Mouse (Mus musculus) midbrain, embryonic 10.5 days (tissue): ENCODE measurements around the gene Vmac. TPM values are rescaled to one million over a fixed set of nuclear protein-coding genes. Genes with fewer than 3 reads are reported as not detected.

Source experiments
- DNase-seq: peaks from one replicate; pipeline ENCODE4 v3.0.0-alpha.2; 2017; ENCODE audit warnings: low spot score
- H3K27ac ChIP-seq: fragments of 300-500 bp; sonication (generic); replicated peaks from 2 replicates; pipeline ENCODE4 v1.5.1; 2016; ENCODE audit warnings: mild to moderate bottlenecking
- H3K27me3 ChIP-seq: fragments of 300-500 bp; sonication (generic); 2 replicates; pipeline ENCODE4 v1.6.1; 2016; ENCODE audit warnings: low read depth, mild to moderate bottlenecking; ENCODE audit not compliant: poor library complexity, severe bottlenecking
- H3K36me3 ChIP-seq: fragments of 300-500 bp; sonication (generic); 2 replicates; pipeline ENCODE4 v1.6.1; 2016; ENCODE audit warnings: mild to moderate bottlenecking, moderate library complexity
- H3K4me1 ChIP-seq: fragments of 300-500 bp; sonication (generic); 2 replicates; pipeline ENCODE4 v1.6.1; 2016
- H3K4me3 ChIP-seq: fragments of 300-500 bp; sonication (generic); 2 replicates; pipeline ENCODE4 v1.5.1; 2016; ENCODE audit warnings: mild to moderate bottlenecking, moderate library complexity
- H3K9me3 ChIP-seq: fragments of 300-500 bp; sonication (generic); replicated peaks from 2 replicates; pipeline ENCODE4 v1.6.1; 2016; ENCODE audit warnings: mild to moderate bottlenecking
- WGBS: fragments of 180-500 bp; shearing (Covaris S2); methylation state at CpG from one replicate; pipeline ENCODE4 v1.1.7; 2016; 5-methylcytosine and 5-hydroxymethylcytosine counted together
- polyA plus RNA-seq: library from polyadenylated mRNA; unstranded; fragments of >200 nt; fragmentation: Nextera tagmentation; extraction: Ambion mirVana; gene quantifications from 2 replicates; pipeline ENCODE4 v1.2.1, GENCODE M21; 2016

Vmac gene
- polyA plus RNA-seq, 1 experiment from 2014 or later = 12.0 TPM

- Histone ChIP-seq H3K27me3 (no peaks in the 10 kb centered on the region), H3K27ac (no peak overlapping the region), H3K4me3 (no peak overlapping the region), H3K36me3 (peaks cover 100% of the 10 kb centered on the region), H3K4me1 (no peaks in the 10 kb centered on the region), H3K9me3 (no peaks in the 10 kb centered on the region)
- WGBS = 91% methylated on average over 2 of the region's 2 CpGs
- no peak for DNase-seq
Measured at GRCm38 (mm10) chr17:56700451-56700850, 17.4 kb downstream of the Vmac start.

GRCm38 (mm10) chr17:56693851-56694310, 23.9 kb downstream of the Vmac start:
- 93% methylated on average over 6 of the region's 6 CpGs for WGBS
- peaks cover 100% of the 10 kb centered on the region for H3K36me3 ChIP-seq

GRCm38 (mm10) chr17:56693395-56693794, 24.4 kb downstream of the Vmac start:
- 91% methylated on average over 1 of the region's 1 CpGs for WGBS

More at GRCm38 (mm10) chr17:56693851-56694310, 23.9 kb downstream of the Vmac start:
- no peak for DNase-seq
- Histone ChIP-seq H3K4me3 (no peak overlapping the region), H3K27me3 (no peaks in the 10 kb centered on the region), H3K4me1 (no peaks in the 10 kb centered on the region), H3K27ac (no peak overlapping the region), H3K9me3 (no peaks in the 10 kb centered on the region)

GRCm38 (mm10) chr17:56688689-56689088, 29.1 kb downstream of the Vmac start:
- Histone ChIP-seq H3K4me1 (no peaks in the 10 kb centered on the region), H3K36me3 (peaks cover 100% of the 10 kb centered on the region), H3K4me3 (no peak overlapping the region), H3K27me3 (no peaks in the 10 kb centered on the region), H3K9me3 (no peaks in the 10 kb centered on the region), H3K27ac (no peak overlapping the region)
- WGBS = 91% methylated on average over 2 of the region's 2 CpGs
- no peak for DNase-seq

More at GRCm38 (mm10) chr17:56693395-56693794, 24.4 kb downstream of the Vmac start:
- Histone ChIP-seq H3K27me3 (no peaks in the 10 kb centered on the region), H3K36me3 (peaks cover 100% of the 10 kb centered on the region), H3K4me3 (no peak overlapping the region), H3K4me1 (no peaks in the 10 kb centered on the region), H3K27ac (no peak overlapping the region), H3K9me3 (no peaks in the 10 kb centered on the region)
- no peak for DNase-seq

GRCm38 (mm10) chr17:56688045-56688444, 29.8 kb downstream of the Vmac start:
- Histone ChIP-seq H3K27ac (no peak overlapping the region), H3K4me1 (no peaks in the 10 kb centered on the region), H3K27me3 (no peaks in the 10 kb centered on the region), H3K36me3 (peaks cover 100% of the 10 kb centered on the region), H3K4me3 (no peak overlapping the region), H3K9me3 (no peaks in the 10 kb centered on the region)
- DNase-seq = no peak

- no peaks in the 10 kb centered on the region for H3K4me1 ChIP-seq
Measured at GRCm38 (mm10) chr17:56686801-56687200, 31.0 kb downstream of the Vmac start.

GRCm38 (mm10) chr17:56684649-56685048, 33.2 kb downstream of the Vmac start:
- Histone ChIP-seq H3K4me3 (no peak overlapping the region), H3K27me3 (no peaks in the 10 kb centered on the region), H3K9me3 (no peaks in the 10 kb centered on the region), H3K27ac (no peak overlapping the region), H3K4me1 (no peaks in the 10 kb centered on the region), H3K36me3 (peaks cover 100% of the 10 kb centered on the region)
- WGBS = 92% methylated on average over 2 of the region's 2 CpGs
- DNase-seq = no peak

More at GRCm38 (mm10) chr17:56686801-56687200, 31.0 kb downstream of the Vmac start:
- Histone ChIP-seq H3K27me3 (no peaks in the 10 kb centered on the region), H3K9me3 (no peaks in the 10 kb centered on the region), H3K4me3 (no peak overlapping the region), H3K36me3 (peaks cover 100% of the 10 kb centered on the region), H3K27ac (no peak overlapping the region)
- 91% methylated on average over 4 of the region's 4 CpGs for WGBS
- no peak for DNase-seq

- no peak for DNase-seq
- no peaks in the 10 kb centered on the region for H3K4me1 ChIP-seq
- 88% methylated on average over 5 of the region's 5 CpGs for WGBS
- H3K36me3 ChIP-seq = peaks cover 100% of the 10 kb centered on the region
- no peaks in the 10 kb centered on the region for H3K9me3 ChIP-seq
- H3K27ac ChIP-seq = no peak overlapping the region
- no peaks in the 10 kb centered on the region for H3K27me3 ChIP-seq
- H3K4me3 ChIP-seq = no peak overlapping the region
Measured at GRCm38 (mm10) chr17:56683546-56684140, 34.2 kb downstream of the Vmac start.

- H3K27ac ChIP-seq = no peak overlapping the region
- WGBS = 86% methylated on average over 3 of the region's 3 CpGs
- no peak for DNase-seq
- H3K27me3 ChIP-seq = no peaks in the 10 kb centered on the region
- H3K36me3 ChIP-seq = peaks cover 98% of the 10 kb centered on the region
- no peaks in the 10 kb centered on the region for H3K4me1 ChIP-seq
- no peaks in the 10 kb centered on the region for H3K9me3 ChIP-seq
- H3K4me3 ChIP-seq = no peak overlapping the region
Measured at GRCm38 (mm10) chr17:56682880-56683279, 34.9 kb downstream of the Vmac start.

GRCm38 (mm10) chr17:56681791-56682190, 36.0 kb downstream of the Vmac start:
- 82% methylated on average over 4 of the region's 4 CpGs for WGBS
- Histone ChIP-seq H3K27me3 (no peaks in the 10 kb centered on the region), H3K4me3 (no peak overlapping the region), H3K27ac (no peak overlapping the region), H3K4me1 (peaks cover 6% of the 10 kb centered on the region; the same call in 1 of the 2 replicates), H3K9me3 (no peaks in the 10 kb centered on the region), H3K36me3 (peaks cover 98% of the 10 kb centered on the region)
- no peak for DNase-seq

GRCm38 (mm10) chr17:56673647-56674416, 44.0 kb downstream of the Vmac start:
- Histone ChIP-seq H3K27me3 (0 out of 2 replicates have a peak, but pooled peaks cover 5% of the 10 kb centered on the region), H3K4me3 (peak overlapping the region; percentile 90), H3K9me3 (no peaks in the 10 kb centered on the region), H3K36me3 (peaks cover 41% of the 10 kb centered on the region), H3K27ac (peak overlapping the region; percentile 97), H3K4me1 (peaks cover 43% of the 10 kb centered on the region)
- no peak for DNase-seq
- 2% methylated on average over 37 of the region's 37 CpGs for WGBS

GRCm38 (mm10) chr17:56672941-56673646, 44.7 kb downstream of the Vmac start, which contains the start of gene Ranbp3:
Gene Ranbp3 (plus strand): TSS chr17:56673294.
- H3K27ac ChIP-seq = peak within 1 kb of the TSS; percentile 97
- under 1% methylated on average over 57 of the region's 66 CpGs for WGBS
- no peaks in the 10 kb centered on the region for H3K9me3 ChIP-seq
- H3K27me3 ChIP-seq = peaks cover 12% of the 10 kb centered on the region
- peaks cover 36% of the 10 kb centered on the region for H3K36me3 ChIP-seq
- DNase-seq = peak; percentile 100
- H3K4me1 ChIP-seq = peaks cover 49% of the 10 kb centered on the region
- peak within 1 kb of the TSS; percentile 90 for H3K4me3 ChIP-seq
